Mouse (Mus musculus): Measurements from ENCODE around the gene Pdhx. TPM values are rescaled to one million over a fixed set of nuclear protein-coding genes. Genes with fewer than 3 reads are reported as not detected.

The Pdhx gene
- polyA plus RNA-seq, 1 experiment from 2014 or later = 36.6 TPM

DNA sequence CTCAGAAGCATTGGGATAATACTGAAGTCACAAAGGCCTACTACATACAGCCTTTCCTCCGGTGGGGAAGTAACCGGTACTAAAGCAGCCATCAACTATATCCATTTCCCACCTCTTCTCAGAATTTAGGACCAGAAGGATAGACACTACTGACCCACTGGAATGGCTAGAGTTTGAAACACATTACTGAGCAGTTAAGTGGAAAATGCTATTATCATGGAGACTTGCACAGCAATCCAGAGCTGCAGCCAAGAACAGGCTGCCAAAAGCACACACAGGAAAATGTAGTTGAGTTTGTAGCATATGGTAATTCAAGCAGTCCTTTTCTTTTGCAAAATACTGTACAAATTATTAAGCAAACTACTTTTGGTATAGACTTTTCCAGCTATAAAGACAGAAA is 28.0 kb downstream of the Pdhx start:
- no peak for ATAC-seq
- WGBS = 84% methylated on average over 2 of the region's 2 CpGs
- no peaks in the 10 kb centered on the region for H3K4me1 ChIP-seq (replicated peaks)

DNA sequence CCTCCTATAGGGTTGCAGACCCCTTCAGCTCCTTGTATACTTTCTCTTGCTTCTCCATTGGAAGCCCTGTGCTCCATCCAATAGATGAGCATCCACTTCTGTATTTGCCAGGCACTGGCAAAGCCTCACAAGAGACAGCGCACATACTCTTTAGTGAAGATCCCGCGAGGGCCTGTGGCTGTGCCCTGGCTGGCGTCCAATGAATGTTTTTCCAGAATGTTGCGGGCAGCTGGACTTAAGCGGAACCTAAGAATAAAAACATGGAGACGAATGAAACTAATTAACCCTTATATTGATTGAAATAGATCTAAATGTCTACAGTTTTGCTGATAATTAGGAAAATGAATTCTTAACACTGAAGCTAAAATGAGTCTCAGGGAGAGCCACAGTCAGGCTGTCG is 32.4 kb downstream of the Pdhx start:
- H3K4me2 ChIP-seq (replicated peaks) = no peak overlapping the region

More for the DNA sequence above, 28.0 kb downstream of the Pdhx start:
- H3K27me3 ChIP-seq (replicated peaks) = no peaks in the 10 kb centered on the region
- H3K36me3 ChIP-seq = no peaks in the 10 kb centered on the region
- H3K4me3 ChIP-seq (replicated peaks) = no peak overlapping the region
- no peak overlapping the region for H3K9ac ChIP-seq
- no peaks in the 10 kb centered on the region for H3K9me3 ChIP-seq
- no peak overlapping the region for H3K4me2 ChIP-seq (replicated peaks)
- H3K27ac ChIP-seq = no peak overlapping the region

DNA sequence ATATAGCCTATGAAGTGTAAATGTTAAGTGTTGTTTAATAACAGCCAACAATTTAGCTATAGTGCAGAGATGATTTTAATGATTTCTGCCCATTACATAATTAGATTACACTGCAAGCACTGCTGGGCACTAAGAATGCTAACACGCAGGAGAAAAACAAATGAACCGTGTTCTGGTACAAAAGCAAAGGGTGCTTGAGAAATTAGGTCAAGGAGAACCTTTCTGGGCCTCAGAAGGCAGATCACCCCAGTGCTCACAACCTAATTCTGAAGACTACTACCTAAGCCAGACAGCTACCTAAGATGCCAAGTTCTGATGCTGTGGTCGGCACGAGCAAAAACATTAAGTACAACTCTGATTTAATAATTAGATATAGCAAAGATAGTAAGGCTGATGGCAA is 35.5 kb downstream of the Pdhx start:
- ATAC-seq = no peak
- Histone ChIP-seq H3K27ac (no peak overlapping the region), H3K27me3 (replicated peaks) (no peaks in the 10 kb centered on the region), H3K4me2 (replicated peaks) (no peak overlapping the region), H3K9ac (no peak overlapping the region), H3K4me3 (replicated peaks) (no peak overlapping the region), H3K36me3 (0 out of 2 replicates have a peak, but pooled peaks cover 2% of the 10 kb centered on the region), H3K4me1 (replicated peaks) (no peaks in the 10 kb centered on the region), H3K9me3 (no peaks in the 10 kb centered on the region)
- 86% methylated on average over 4 of the region's 4 CpGs for WGBS

More for the DNA sequence above, 32.4 kb downstream of the Pdhx start:
- 78% methylated on average over 8 of the region's 8 CpGs for WGBS
- Histone ChIP-seq H3K9ac (no peak overlapping the region), H3K4me1 (replicated peaks) (no peaks in the 10 kb centered on the region), H3K36me3 (no peaks in the 10 kb centered on the region), H3K9me3 (no peaks in the 10 kb centered on the region), H3K27ac (no peak overlapping the region), H3K4me3 (replicated peaks) (no peak overlapping the region), H3K27me3 (replicated peaks) (no peaks in the 10 kb centered on the region)
- ATAC-seq = no peak

DNA sequence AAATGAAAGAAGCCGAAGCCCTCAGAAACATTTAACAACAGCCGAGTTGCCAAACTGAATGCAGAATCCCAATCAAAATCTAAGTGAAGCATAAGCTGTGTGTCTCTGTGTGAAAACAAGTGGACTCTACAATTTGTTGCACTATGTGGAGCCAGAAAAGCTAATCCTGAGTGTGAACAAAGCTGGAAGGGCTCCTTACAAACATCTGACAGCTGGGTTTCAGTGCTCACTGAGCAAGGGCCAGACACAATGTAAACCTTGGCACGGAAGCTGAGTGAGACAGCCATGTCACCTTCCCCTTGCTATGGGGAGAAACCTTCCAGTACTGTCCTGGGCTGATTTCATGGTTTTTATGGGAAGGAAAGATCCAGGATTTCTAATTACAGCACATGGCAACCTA is 50.6 kb downstream of the Pdhx start:
- Histone ChIP-seq H3K27ac (no peak overlapping the region), H3K4me1 (replicated peaks) (no peaks in the 10 kb centered on the region), H3K27me3 (replicated peaks) (no peaks in the 10 kb centered on the region), H3K36me3 (0 out of 2 replicates have a peak, but pooled peaks cover 4% of the 10 kb centered on the region), H3K9me3 (no peaks in the 10 kb centered on the region), H3K9ac (no peak overlapping the region), H3K4me2 (replicated peaks) (no peak overlapping the region), H3K4me3 (replicated peaks) (no peak overlapping the region)
- WGBS = 82% methylated on average over 3 of the region's 3 CpGs
- ATAC-seq = no peak

DNA sequence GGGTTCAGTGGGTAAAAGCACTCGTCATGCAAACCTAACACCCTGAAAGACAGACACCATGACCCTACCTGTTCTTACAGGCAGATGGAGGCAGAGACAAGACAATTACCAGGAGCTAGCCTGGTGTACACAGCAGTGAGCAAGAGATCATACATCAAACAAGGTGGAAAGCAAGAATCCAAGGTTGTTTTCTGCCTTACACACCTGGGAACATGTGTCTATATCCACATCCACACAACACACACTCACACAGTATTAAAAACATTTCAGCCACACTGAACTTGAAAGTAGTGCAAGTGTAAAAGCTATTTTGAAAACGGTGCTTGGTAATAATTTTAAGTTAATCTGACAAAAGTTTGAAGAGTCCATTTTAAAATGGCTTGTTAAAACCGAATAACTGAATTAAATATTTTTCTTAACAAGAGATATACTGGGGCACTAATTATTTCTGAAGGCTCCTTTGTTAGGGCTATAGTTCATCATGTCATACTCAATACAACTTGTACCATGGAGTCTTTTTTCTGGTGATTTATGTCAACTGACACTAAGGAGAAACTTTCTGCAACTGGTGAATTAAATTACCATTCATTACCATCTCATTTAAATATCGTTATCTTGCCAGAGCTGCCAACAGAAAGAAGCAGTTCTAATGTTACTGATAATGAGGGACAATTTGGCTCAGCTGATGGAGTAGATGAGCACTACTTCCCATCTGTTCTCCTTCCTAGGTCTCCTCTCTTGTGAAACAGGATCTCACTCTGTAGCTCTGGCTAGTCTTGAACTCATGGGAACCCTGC is 52.9 kb downstream of the Pdhx start:
- H3K4me2 ChIP-seq (replicated peaks) = no peak overlapping the region
- H3K4me1 ChIP-seq (replicated peaks) = no peaks in the 10 kb centered on the region
- no peak overlapping the region for H3K9ac ChIP-seq
- ATAC-seq = no peak
- no peak overlapping the region for H3K4me3 ChIP-seq (replicated peaks)
- no peak overlapping the region for H3K27ac ChIP-seq
- no peaks in the 10 kb centered on the region for H3K27me3 ChIP-seq (replicated peaks)
- WGBS = 84% methylated on average over 4 of the region's 4 CpGs
- H3K36me3 ChIP-seq = 0 out of 2 replicates have a peak, but pooled peaks cover 4% of the 10 kb centered on the region
- H3K9me3 ChIP-seq = no peaks in the 10 kb centered on the region

DNA sequence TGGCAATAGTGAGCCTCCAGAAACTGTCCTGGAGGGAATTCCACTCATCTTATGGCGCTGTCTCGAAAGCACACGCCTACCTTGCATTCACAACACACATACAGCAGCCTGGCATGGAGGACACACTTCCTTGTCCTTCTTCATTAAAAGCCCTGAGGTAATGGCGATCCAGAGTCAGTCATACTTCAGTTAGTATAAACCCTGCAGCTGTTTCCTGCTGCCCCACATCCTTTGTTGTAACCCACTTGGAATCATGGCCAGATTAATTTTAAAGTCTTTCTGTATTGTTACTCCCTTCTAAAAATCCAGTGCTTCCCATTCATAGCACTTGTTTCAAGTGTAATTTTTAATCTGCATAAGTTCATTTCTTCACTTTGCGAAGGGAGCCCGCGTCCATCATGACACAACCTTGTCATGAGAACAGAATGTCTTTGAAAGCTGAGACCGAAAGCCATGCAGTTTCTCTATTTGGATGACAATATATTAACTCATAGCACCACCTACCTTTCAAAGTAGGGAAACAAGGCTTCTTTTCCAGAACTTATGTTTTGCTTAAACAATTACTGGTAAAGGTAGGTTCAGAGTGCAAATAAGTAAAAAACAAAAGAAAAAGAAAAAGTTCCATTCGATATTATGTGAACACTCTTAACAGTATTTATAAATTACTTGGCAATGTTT is 54.4 kb downstream of the Pdhx start:
- no peak overlapping the region for H3K9ac ChIP-seq
- ATAC-seq = peak; percentile 43; the same call in 1 of the 2 replicates
- H3K4me1 ChIP-seq (replicated peaks) = no peaks in the 10 kb centered on the region
- H3K9me3 ChIP-seq = no peaks in the 10 kb centered on the region
- H3K36me3 ChIP-seq = 0 out of 2 replicates have a peak, but pooled peaks cover 1% of the 10 kb centered on the region
- H3K4me3 ChIP-seq (replicated peaks) = no peak overlapping the region
- WGBS = 71% methylated on average over 9 of the region's 9 CpGs
- no peaks in the 10 kb centered on the region for H3K27me3 ChIP-seq (replicated peaks)
- no peak overlapping the region for H3K4me2 ChIP-seq (replicated peaks)
- H3K27ac ChIP-seq = no peak overlapping the region

DNA sequence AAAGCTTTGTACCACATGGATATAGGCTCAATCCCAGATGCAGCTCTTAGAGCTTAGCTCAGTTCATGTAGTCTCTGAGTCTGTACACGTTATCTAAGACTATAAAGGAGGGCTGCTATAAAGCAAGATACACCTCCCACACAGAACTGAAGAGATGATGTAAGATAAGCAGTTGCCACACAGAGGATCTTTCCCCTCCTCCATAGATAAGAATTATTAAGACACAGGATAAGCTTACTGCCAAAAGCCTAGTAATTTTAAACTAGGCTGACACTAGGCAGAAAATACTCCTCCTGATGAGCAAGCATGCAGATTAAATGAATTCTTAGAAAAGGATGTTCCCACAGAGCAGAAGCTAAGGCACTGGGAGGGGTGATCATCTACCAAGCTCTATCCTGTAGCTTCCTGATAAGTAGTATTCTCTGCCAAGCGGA is 55.9 kb downstream of the Pdhx start:
- H3K36me3 ChIP-seq = no peaks in the 10 kb centered on the region
- no peak overlapping the region for H3K27ac ChIP-seq
- no peak overlapping the region for H3K9ac ChIP-seq
- ATAC-seq = peak; percentile 43
- WGBS = 65% methylated on average over 2 of the region's 2 CpGs
- no peaks in the 10 kb centered on the region for H3K9me3 ChIP-seq
- H3K4me1 ChIP-seq (replicated peaks) = no peaks in the 10 kb centered on the region
- H3K27me3 ChIP-seq (replicated peaks) = no peaks in the 10 kb centered on the region
- no peak overlapping the region for H3K4me2 ChIP-seq (replicated peaks)
- no peak overlapping the region for H3K4me3 ChIP-seq (replicated peaks)

DNA sequence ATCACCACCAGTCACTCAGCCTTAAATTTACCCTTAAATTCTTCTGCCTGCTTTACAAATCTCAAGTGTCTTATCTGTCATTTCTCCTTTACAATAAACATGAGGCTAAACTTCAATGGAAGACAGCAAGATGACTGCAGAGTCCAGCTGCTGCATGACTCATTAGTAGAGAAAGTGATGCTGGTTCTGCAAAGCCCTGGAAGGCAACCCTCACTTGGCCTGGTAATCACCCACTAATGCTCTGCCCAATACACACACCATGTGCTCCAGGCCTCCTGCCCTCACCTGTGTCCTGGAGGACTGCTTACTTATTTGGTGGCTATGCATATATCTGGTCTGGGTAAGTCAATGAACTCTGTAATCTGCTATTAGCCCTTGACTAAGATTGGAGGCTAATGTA is 57.2 kb downstream of the Pdhx start:
- H3K27ac ChIP-seq = no peak overlapping the region
- no peaks in the 10 kb centered on the region for H3K9me3 ChIP-seq
- no peak overlapping the region for H3K4me3 ChIP-seq (replicated peaks)
- no peak overlapping the region for H3K4me2 ChIP-seq (replicated peaks)
- H3K9ac ChIP-seq = no peak overlapping the region
- ATAC-seq = no peak
- no peaks in the 10 kb centered on the region for H3K27me3 ChIP-seq (replicated peaks)
- H3K36me3 ChIP-seq = no peaks in the 10 kb centered on the region
- no peaks in the 10 kb centered on the region for H3K4me1 ChIP-seq (replicated peaks)

DNA sequence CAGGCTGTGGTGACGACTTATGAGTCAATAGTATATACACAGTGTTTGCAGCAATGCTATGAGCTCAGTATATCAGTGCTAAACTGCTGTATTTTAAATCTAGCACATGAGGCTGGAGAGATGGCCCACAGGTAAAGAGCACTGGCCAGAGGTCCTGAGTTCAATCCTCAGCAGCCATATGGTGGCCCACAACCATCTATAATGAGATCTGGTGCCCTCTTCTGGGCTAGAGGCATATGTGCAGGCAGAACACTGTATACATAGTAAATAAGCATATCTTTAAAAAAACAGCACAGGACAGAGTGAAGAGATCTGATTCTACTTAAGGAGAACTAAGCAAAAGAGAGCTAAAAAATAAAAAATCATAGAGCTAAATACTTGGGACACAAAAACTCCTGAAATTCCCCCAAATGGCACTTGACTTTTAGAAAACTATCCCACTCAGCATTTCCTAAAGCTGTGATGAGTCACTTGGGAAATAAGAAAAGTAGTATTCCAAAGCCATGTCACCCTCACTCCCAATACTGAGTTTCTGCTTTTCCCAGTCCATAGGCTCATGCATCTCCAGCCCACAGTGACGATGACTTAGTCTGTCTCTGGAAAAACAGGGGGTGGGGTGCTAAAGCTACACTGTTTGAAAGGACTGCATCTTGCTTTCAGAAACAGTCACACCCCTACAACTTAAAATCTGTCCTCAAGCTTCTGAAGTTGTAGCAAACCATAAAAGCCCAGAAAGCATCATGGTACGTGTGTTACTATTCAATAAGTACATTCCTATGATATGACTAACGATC is 60.3 kb downstream of the Pdhx start:
- no peaks in the 10 kb centered on the region; the same call in 1 of the 2 replicates for H3K4me1 ChIP-seq (replicated peaks)
- no peak for ATAC-seq
- 81% methylated on average over 4 of the region's 4 CpGs for WGBS

DNA sequence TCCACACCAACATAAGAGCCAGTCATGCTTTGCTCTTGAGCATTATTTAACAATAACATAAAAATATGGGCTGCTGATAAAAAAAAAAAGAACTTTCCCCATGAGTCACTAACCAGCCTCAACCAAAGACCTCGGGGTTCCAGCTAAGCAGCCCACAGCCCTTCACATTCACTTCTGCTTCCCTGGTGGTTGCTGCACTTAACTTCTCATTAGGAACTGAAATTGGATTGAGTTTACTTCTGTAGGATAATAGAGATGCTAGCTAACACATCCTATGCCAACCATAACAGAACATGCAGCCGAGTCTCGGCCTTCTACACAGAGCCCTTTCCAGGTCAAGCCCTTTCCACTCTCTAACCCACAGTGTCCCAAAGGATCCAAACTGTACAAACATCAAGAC is 65.1 kb downstream of the Pdhx start:
- no peak overlapping the region for H3K4me2 ChIP-seq (replicated peaks)
- no peak for ATAC-seq
- 87% methylated on average over 3 of the region's 3 CpGs for WGBS
- no peaks in the 10 kb centered on the region; the same call in 1 of the 2 replicates for H3K4me1 ChIP-seq (replicated peaks)
- H3K9ac ChIP-seq = no peak overlapping the region
- no peaks in the 10 kb centered on the region for H3K36me3 ChIP-seq
- no peaks in the 10 kb centered on the region for H3K9me3 ChIP-seq
- H3K27ac ChIP-seq = no peak overlapping the region
- H3K27me3 ChIP-seq (replicated peaks) = no peaks in the 10 kb centered on the region
- no peak overlapping the region for H3K4me3 ChIP-seq (replicated peaks)

More for the DNA sequence above, 60.3 kb downstream of the Pdhx start:
- no peaks in the 10 kb centered on the region for H3K27me3 ChIP-seq (replicated peaks)
- no peak overlapping the region for H3K27ac ChIP-seq
- no peaks in the 10 kb centered on the region for H3K36me3 ChIP-seq
- H3K4me3 ChIP-seq (replicated peaks) = no peak overlapping the region
- H3K9ac ChIP-seq = no peak overlapping the region
- H3K4me2 ChIP-seq (replicated peaks) = no peak overlapping the region
- no peaks in the 10 kb centered on the region for H3K9me3 ChIP-seq

DNA sequence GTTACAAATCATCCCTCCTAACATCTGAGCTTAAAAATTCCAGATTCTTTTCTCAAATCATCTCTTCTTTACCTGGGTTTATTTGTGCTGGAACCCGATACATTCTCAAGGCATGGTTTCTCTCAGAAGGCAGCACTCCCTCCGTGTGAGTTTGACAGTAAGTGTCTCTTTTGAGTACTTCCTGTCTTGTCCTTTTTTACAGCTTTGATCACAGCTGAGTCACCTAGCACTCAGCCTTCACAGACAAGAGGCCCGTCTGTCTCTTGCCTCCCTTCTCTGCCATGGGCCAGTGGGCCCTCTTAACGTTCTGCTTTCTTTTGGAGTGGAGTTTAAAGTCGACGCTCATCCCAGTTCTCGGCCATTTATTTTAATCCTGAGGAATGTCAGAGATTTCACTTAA is 68.7 kb downstream of the Pdhx start:
- H3K4me3 ChIP-seq (replicated peaks) = no peak overlapping the region
- no peak overlapping the region for H3K4me2 ChIP-seq (replicated peaks)
- 49% methylated on average over 7 of the region's 7 CpGs for WGBS
- H3K27ac ChIP-seq = no peak overlapping the region
- no peaks in the 10 kb centered on the region for H3K9me3 ChIP-seq
- no peak for ATAC-seq
- H3K36me3 ChIP-seq = no peaks in the 10 kb centered on the region
- no peaks in the 10 kb centered on the region for H3K27me3 ChIP-seq (replicated peaks)
- no peaks in the 10 kb centered on the region for H3K4me1 ChIP-seq (replicated peaks)
- H3K9ac ChIP-seq = no peak overlapping the region

DNA sequence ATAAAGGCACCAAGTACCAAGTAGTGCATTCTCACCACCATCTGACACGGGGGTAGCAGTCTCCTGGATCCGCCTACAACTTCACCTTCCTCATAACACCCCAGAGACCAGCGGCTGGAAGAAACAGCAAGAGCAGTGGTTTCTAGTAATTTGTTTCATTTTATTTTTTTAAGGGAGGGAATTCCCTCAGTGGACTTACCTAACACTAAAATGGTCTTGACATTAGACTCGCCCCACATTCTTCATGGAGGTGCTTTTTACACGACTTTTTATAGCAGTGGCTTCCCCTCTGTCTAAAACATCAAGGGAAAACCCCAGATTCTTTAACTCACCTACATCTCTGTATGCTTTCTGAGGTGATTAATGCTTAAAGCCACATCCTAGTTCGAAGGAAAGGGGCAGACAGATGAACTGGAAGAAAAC is 74.1 kb downstream of the Pdhx start:
- Histone ChIP-seq H3K9me3 (no peaks in the 10 kb centered on the region), H3K27ac (no peak overlapping the region), H3K27me3 (replicated peaks) (no peaks in the 10 kb centered on the region), H3K9ac (no peak overlapping the region), H3K4me1 (replicated peaks) (no peaks in the 10 kb centered on the region), H3K4me2 (replicated peaks) (no peak overlapping the region), H3K36me3 (no peaks in the 10 kb centered on the region), H3K4me3 (replicated peaks) (no peak overlapping the region)
- ATAC-seq = no peak
- 51% methylated on average over 6 of the region's 6 CpGs for WGBS

Data from intestine, embryonic 15.5 days (tissue).